Mouse (Mus musculus) layer of hippocampus, adult 9-11 months (tissue): ENCODE measurements around the gene Gm17455.

ENCODE experiments used
- DNase-seq: peaks from one replicate; pipeline ENCODE4 v3.0.0; 2022

Gene Gm17455

GRCm38 (mm10) chr10:60399449-60399848 is at the start of gene Gm17455:
Gene Gm17455 (plus strand): TSS chr10:60399726.
- no peak for DNase-seq

DNA sequence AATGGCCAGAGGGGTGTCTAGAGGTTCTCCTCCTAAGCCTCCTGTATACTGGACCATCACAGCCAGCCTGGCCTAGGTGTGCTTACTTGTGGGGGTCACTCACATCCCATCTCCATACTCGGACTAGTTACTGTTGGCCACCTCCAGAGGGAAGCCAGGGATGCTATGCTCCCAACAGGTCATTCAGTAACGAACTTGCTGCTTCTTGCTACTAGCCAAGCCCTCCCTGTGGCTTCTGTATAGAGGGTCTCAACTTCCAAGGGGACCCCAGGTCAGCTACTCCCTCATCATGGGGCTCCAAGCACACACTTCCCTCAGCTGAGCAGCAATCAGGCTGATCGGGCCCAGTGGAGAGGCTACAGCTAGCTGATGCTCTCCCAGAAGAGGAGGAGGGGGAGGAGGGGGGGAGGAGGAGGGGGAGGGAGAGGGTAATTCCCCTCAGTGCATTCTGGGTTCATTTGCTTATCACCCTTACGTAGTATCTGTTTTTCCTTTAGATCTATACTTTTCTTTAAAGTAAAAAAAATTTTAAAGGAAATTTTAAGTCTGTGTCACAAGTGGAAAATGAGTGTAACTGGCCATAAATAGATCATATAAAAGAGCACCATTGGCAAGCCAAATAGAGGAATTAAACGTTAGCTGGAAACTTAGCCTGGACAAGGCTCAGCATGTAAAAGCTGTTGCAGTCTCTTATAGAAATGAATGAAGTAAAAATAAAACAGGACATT is 49.3 kb upstream of the Gm17455 start:
- no peak for DNase-seq

GRCm38 (mm10) chr10:60350805-60351167 is 48.7 kb upstream of the Gm17455 start:
- no peak for DNase-seq

GRCm38 (mm10) chr10:60351248-60351647 is 48.3 kb upstream of the Gm17455 start:
- DNase-seq, result no peak

DNA sequence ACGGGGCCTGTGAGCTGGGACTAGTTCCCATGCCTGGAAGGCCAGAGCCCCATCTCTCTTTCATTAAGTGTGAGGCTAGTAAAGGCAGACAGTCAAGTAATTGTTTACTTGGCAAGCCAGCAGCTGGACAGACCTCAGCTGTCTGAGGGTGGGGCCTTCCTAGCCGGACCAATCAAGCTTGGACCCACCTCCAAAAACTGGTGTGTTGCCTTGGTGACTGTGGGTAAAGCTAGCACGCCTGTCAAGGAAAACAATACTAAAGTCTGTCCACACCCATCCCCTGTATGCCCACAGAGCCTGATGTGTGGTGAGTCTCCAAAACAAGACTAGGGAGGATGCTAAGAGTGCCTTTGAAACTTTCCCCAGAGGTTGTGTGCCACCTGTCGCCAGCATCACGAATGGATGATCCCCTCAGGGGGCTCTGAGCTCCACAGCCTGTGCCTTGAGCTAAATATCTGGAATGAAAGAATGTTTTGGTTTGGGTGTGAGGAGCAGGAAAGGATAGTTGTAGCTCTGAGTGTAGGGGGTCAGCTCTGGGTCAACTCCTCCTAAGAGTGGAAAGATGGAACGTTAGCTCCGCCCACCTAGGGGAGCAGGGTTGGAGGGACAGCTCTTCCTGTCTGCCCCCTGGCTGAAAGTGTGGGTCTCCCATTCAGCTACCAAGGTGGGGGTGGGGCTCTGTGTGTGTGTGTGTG is 47.6 kb upstream of the Gm17455 start:
- no peak for DNase-seq

GRCm38 (mm10) chr10:60353241-60354002 is 46.1 kb upstream of the Gm17455 start:
- no peak for DNase-seq

DNA sequence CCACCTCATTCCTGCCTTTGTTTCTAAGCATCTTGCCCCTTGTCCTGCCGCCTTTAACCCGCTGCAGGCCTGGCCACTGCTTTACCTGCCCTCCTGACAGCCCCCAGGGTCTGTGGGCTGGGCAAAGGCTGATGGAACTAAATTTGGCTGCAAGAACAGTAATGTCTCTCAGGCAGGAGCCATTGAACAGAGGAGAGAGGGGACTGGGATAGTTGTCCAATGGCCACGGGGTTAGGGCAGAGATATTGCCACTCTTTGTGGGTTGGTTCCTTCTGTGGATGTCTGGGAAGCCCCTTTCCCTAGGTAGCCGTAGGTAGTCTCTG is 45.6 kb upstream of the Gm17455 start:
- no peak for DNase-seq

GRCm38 (mm10) chr10:60354881-60355677 is 44.4 kb upstream of the Gm17455 start:
- DNase-seq, result no peak

GRCm38 (mm10) chr10:60357441-60357840 is 42.1 kb upstream of the Gm17455 start:
- no peak for DNase-seq

GRCm38 (mm10) chr10:60357901-60358300 is 41.6 kb upstream of the Gm17455 start:
- no peak for DNase-seq

DNA sequence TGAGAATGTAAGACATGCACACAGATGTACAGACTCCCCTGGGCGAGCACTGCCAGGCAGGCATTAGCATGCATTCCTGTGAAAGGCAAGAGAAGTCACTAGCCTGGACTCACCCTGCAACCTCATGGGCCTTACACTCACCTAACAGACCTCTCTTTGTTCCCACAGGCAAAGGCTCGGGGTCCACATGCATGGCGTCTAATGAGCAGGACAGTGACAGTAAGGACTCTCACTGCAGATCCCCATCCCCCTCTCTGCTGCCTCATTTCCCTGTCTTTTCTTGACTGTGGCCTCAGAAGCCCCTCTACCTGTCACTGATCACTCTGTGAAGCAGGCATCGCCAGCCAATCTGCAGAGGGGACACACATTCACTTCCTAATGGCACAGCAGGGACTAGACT is 40.8 kb upstream of the Gm17455 start:
- no peak for DNase-seq

GRCm38 (mm10) chr10:60361615-60362309 is 37.8 kb upstream of the Gm17455 start:
- DNase-seq, result no peak

- DNase-seq, result peak; percentile 86
These were observed 37.3 kb upstream of the Gm17455 start for GRCm38 (mm10) chr10:60362310-60362628.

GRCm38 (mm10) chr10:60363426-60363825 is 36.1 kb upstream of the Gm17455 start:
- DNase-seq, result no peak

DNA sequence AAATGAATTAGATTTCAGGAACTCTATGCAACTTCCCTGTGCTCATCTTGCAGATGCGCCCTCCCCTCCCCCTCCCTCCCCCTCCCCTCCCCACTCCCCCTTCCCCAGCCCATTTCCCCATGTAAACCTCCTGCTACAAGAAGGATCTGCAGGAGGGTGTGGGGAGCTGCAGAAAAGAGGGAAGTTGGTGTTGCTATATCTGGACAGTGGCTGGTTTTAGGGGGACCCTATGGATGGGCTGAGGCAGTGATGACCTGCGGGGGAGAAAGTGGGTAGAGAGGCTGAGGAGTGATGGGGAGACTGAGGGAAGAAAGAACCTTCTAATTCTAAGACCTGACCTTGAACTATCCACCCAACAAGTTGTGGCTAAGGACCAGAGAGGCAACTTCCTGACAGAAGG is 32.4 kb upstream of the Gm17455 start:
- peak; percentile 67 for DNase-seq

DNA sequence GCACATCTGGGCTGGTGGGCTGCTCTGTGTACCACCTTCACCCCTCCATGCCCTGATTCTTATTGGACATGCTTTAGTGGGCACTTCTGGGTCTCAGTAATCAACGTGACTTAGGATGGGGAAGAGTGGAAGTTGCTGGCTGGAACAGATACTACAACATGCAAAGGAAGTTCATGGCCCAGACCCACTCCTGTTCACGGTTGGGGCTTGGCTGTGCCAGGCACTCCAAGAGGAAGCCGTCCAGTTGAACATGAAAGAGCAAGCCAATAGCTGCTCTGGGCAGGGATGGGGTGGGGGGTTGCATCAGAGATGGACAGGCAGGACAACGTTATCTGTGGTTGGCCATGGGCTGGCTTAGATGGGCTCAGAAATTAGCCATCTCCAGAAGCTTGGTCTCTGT is 31.6 kb upstream of the Gm17455 start:
- no peak for DNase-seq

GRCm38 (mm10) chr10:60369405-60369804 is 30.1 kb upstream of the Gm17455 start:
- DNase-seq, result no peak

- no peak for DNase-seq
These were observed 29.4 kb upstream of the Gm17455 start for GRCm38 (mm10) chr10:60370098-60370497.

DNA sequence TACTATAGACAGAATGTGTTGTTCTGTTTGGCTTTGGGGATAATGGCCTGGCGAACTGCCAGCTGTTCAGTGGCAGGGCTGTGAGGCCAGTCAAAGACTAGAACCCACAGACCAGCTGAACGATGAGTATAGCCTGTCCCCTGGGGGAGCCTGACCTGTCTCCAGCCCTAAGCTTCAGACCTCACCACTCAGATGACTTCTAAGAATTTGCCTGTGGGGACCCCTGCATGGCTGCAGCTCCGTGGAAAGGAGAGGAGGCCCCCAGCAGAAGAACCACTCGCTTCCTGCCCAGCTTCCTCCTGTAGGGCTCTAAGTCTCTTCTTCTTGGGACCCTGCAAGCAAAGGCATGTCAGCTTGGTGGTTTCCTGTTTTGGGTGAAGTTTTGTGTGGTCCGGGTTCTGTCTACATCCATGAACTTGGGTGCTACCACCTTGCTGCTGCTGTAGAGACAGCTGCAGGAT is 28.9 kb upstream of the Gm17455 start:
- no peak for DNase-seq

DNA sequence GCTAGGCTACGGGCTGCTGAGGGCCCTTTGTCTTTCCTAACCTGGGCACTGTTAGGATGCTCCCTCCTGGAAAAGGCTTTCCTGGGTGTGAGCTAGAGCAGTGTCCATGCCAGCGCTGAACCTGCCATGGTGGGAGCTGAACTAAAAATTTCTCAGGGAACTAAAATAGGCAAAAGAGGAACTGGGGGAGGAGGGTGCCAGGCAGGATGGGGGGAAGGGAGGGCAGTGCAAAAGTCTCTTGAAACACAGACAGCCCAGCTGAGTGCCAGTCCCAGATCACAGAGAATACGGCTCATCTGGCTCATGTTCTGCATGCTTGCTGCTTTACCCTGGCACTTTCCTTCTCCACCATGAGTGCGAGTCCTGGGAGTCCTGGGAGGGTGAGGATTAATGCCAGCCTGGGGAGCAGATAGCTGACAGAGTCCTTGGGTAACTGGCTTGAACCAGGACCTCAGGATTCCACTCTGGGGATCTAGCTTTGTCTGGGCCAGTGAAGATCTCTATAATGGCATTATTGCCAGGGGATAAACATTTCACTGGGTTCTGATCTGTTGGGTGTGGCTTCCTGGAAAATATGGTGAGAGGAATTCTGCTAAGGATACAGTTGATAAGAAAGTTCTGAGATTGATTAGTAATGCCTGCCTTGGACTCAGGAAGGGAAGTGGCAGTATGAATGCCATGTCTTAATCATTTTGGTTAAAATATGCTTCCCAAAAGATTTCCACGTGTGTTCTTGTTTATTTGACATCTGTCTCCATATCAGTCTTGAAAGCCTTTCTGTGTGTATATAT is 27.7 kb upstream of the Gm17455 start:
- peak; percentile 64 for DNase-seq

GRCm38 (mm10) chr10:60373543-60373936 is 26.0 kb upstream of the Gm17455 start:
- DNase-seq, result no peak
